Mouse (Mus musculus) megakaryocyte, adult 5-6 weeks (primary cell): ENCODE results near the gene Ptger1. TPM values are rescaled to one million over a fixed set of nuclear protein-coding genes. Genes with fewer than 3 reads are reported as not detected.

ENCODE experiments used
- ATAC-seq: 2 replicates; pipeline ENCODE4 v1.8.0; 2016; ENCODE audit warnings: mild to moderate bottlenecking, inconsistent platforms; ENCODE audit not compliant: poor library complexity, severe bottlenecking
- total RNA-seq, 2 experiments: library from RNA; stranded (forward) in 1 of 2; stranded (reverse) in 1 of 2; fragments of 153-499, 151-499 nt in 1 of 2; fragments of 221-1000, 200-1000 nt in 1 of 2; gene quantifications; 2 replicates each; pipeline versions ENCODE4 v1.2.3 to v1.2.4; 2015 to 2017

Gene Ptger1
- 0.07 TPM in 1 of 2 replicates, not detected in the other for total RNA-seq (2015)
- 1.7 and 2.2 TPM in 2 replicates for total RNA-seq (2017)

DNA sequence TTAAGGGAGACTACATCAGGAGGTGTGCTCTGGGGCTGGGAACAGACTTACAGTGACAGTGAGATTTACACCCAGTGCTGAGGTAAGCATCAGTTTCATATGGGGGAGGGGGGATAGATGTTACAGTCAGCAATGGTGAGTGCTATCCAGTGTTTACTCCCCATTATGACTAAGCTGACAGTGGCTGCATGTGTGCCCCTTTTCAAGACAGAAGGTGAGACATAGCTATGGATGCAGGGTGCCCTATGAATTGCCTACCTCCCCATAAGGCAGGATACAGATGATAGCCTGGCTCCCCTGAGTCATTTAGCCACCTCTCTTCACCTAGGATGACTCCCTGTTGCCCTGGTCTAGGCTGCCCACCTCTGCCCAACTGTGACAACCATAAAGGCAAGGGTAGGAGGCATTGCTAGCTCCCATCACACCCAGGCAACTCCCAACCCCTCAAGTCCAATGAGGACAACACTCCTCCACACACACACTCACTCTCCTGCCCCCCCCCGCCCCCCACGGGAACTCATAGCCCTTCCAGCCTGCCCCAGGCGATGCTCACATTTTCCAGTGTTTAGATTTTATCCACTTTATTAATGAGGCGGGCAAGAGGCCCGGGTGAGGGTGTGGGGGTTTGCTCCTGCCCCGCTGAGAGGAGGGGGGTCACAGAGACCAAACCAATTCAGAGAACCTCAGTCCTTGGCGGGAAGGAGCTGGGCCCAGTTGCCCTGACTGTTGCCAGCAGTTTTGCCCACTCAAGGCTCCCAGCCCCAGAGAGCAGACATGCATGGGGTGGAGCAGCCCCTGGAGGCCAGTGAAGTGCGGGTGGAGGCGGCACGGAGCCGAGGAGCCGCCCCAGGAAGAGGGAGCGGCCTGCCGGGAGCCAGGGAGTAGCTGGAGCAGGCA, at the start of gene Ptger1:
Gene Ptger1, plus strand, starts transcription at position 710 of the 897 bp plus-strand sequence.
- ATAC-seq = no peak

DNA sequence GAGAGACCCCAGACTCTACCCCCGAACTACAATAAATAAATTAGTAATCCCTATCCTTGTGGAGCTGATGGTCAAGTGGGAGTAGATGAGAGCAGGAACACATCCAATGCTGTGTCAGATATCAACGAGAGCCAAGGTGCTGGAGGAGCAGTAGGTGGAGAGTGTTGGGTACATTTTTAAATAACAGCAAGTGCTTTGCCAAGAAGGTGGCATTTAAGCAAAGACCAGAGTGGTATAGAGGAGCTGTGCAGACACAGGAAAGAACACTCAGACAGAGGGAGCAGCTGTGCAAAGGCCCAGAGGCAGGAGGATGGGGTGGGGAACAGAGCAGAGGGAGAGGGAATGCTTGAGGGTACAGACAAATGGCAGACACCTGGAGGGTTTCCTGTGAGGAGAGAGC, 49.4 kb upstream of the Ptger1 start:
- no peak for ATAC-seq

DNA sequence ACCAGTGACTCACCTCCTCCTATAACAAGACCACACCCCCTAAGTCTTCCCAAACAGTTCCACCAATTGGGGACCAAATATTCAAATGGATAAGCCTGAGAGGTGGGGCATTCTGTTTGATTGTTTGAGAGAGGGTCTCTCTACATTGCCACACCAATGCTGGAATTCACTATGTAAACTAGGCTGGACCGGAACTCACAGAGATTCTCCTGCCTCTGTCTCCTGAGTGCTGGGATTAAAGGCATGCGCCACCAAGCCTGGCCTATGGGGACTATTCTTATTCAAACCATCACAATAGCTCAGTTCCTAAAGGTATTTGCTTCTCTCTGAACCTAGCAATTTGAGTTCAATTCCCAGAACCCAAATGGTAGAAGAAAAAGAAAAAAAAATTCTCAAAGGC, 47.9 kb upstream of the Ptger1 start:
- no peak for ATAC-seq

DNA sequence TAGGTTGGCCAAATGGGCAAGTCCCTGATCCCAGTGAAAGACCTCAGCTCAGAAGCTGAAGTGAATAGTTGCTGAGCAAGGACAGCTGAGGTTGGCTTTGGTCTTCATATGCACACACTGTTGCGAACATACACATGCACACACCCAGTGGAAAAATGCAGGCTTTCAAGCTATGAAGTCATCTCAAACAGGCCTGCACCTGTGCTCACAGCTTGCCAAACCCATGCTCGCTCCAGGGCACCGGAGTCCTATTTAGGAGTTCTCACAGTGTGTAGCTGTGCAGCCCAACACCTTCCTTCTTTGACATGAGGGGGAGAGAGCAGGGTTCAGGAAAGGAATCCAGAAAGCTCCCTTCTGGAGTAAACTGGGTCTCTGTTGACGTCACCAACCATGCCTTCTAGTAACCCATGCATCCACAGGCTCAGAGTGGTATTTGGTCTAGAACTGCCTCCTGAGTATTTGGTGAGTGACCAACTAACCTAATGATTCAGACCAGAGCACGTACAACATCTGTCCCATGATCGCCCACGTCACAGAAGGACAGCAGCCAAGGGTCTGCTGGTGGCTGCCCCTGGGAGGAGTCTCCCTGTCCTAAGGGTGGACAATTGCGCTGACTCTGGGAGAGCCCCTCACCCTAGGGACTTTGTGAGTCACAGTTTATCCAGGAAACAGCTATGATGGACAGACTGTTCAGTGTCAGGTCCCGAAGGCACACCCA, 46.8 kb upstream of the Ptger1 start:
- ATAC-seq = no peak

DNA sequence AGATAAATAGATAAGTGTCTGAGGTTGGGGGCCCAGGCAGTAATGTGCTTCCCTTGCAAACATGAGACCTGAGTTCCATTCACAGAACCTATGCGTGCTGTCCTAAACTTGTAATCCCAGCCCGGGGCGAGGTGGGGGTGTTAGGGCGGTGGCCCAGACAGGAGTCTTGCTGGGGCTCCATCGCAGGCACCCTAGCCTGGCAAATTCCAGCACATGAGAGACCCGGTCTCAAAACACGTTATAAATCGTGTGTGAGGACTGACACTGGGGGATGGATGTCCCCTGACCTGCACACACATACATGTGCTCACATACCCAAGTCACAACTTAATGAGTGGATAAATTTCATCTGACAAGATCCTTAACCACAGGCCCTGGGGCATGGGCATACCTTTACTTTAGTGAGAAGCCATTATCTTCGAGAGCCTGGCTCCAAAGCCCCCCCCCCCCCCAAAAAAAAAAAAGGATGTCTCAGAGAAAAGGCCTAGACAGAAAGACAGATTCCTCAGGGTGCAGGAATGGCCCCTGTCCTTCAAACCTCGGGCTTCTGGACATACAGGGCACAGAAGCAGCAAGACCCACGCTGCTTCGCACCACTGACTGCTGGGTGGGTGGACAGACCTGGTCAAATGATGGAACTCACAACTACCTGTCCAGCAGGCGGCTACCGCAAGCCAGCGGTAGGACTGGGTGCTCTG, 44.6 kb upstream of the Ptger1 start:
- no peak; the same call in 1 of the 2 replicates for ATAC-seq

DNA sequence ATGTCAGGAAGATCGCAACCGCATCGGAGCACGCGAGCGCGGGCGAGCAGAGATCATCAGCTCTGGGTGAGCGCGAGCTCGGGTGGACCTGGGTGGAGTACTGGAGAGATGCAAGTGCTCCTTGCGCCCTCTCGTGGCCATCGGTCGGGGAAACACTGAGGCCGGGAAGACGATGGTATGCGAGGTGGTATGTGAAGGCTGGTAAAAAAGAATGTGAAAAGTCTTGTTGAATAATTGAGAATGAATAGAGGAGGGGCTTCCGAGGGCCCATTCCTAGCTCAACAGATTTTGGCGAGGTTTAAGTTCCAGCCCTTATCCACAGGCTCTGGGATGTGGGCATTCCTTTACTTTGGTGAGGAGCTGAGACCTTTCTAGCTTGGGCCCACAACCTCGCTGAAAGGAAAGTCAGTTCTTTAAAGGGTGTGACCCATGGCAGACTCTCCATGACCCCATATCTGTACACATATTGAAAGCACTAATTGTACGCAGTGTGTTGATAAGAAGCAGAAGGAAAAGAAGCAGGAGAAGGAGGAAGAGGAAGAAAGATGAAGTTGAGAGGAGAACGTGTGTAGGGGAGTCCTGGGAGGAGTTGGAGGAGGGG, 44.0 kb upstream of the Ptger1 start:
- ATAC-seq = peak; percentile 96

DNA sequence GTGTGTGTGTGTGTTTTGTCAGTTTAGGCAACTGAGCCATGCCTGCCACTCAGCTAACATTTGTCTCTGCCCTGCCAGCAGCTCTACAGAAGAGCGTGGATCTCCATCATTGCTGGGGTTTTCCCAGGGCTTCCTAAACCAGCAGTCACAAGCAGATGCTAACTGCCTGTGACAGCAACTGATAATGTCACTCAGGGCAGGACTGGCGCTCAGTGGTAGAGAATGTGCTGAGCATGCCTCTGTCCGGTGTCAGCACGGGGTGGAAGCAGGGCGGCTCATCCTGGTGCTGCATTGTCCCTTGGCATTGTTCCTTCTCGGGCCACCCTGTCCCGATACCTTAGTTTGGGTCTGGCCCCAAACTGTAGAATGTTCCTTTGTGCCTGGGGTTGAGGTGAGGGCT, 42.9 kb upstream of the Ptger1 start:
- no peak for ATAC-seq

DNA sequence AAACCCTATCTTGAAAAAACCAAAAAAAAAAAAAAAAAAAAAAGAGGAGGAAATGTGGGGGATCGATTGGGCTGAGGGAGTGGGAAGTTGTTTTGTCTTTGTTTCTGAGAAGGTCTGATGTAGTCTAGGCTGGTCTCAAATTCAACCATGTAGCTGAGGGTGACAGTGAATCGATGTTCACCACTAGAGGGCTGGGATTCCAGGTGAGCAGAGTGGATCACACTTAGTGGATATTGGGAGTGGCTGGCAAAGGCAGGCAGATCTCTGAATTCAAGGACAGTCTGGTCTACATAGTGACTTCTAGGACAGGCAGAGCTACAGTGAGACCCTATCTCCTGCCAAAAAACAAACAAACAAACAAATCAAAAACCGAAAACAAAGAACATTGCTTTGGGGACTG, 41.7 kb upstream of the Ptger1 start:
- ATAC-seq = no peak

DNA sequence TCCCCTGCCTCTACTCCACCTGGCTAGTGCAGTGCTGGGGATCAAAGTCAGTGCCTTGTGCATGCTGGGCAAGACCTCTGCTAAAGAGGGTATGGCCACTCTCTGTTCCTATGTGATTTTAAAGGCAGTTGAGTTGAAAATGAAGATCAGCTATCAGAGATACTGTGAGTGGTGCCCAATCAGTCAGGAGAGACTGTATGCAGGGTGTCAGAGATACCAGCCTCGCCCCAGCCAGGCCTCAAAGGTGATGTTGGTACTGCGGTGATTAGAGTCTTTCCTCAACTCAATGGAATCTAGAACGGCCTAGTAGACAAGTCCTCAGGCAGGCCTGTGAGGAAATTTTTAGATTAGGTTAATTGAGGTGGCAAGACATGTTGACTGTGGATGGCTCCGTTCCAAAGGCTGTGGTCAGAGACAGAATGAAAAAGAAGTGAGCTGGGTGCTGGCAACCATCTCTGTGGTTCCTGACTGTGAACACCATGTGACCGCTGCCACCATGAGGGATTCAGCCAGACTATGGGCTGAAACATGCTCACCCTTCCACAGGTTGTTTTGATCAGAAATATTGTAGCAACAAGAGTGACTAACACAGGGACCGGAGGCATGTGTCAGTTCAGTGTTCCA, 40.7 kb upstream of the Ptger1 start:
- ATAC-seq = no peak

DNA sequence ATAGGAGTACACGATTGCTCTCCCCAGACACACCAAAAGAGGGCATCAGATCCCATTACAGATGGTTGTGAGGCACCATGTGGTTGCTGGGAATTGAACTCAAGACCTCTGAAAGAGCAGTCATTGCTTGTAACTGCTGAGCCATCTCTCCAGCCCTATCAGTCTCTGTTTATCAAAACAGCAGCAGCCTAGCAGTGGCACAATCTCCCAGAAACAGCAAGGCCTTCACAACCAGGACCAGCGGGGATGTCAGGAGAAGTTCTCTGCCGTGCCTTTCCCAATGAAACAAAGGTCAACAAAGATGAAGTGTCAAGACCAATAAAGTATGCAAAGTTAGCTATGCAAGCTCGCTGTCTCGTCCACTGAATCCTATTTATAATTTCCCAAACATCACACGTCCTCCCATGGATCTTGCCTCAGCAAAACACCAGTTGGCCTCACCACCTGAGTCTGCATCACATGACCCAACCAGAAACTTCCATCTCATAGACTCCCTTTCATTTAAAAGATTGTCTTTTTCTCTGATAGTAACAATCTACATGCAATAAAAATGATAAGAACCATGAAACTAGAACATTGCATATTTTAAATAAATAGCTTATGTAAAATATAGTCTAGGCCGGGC, 34.3 kb upstream of the Ptger1 start:
- ATAC-seq = no peak

DNA sequence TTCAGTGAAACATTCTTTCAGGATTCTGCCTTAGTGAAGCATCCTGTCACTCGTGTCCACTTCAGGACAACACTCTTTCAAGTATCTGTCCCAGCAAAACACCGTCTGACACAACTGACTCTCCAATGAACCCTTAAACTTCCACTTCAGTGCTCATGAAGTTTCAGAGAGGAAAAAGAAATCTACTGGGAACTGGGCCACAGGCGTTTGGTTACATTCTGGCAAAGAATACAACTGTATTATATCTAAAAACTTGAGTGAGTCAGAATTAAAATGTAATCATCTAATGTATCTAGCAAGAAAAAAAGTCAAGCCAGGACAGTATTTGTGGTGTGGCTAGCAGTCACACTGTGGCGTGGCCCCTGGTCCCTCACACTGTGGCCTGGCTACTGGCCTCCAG, 27.6 kb upstream of the Ptger1 start:
- ATAC-seq = no peak

DNA sequence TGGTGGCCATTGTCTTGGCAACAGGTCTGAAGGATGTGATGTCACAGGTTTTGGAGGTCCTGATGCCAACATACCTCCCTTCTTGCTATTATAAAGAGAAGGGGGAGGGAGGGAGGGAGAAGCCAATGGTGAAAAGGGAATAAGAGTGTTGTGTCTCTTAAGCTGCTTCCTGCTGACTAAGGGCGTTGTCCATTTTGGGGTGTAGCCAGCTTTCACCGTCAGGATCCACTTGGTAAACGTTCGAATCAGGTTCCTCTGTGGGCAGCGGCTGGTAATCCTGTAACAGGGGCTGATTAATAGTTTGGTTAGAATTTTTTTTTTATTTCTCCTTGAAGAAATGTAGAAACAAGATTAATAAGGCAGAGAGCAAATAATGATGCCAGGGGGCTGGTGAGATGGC, 26.8 kb upstream of the Ptger1 start:
- ATAC-seq = no peak

DNA sequence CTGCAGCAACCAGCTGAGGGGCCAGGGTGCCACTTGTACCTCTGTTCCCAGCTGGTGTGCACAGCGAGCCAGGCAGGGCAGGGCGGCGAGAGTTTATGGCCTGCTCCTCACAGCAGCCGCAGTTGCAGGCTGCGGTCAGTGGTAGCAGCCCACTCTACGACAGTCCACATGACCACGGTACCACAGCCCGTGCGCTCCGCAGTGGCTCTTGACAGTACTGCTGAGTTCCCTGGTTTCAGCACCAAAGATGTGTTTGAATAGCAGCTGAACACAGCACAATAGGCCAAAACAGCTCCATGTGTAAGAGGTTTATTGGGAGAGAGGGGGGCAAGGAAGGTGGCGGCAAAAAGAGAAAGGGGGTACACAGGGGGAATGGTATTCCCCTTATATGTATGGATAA, 19.0 kb upstream of the Ptger1 start:
- ATAC-seq = no peak

DNA sequence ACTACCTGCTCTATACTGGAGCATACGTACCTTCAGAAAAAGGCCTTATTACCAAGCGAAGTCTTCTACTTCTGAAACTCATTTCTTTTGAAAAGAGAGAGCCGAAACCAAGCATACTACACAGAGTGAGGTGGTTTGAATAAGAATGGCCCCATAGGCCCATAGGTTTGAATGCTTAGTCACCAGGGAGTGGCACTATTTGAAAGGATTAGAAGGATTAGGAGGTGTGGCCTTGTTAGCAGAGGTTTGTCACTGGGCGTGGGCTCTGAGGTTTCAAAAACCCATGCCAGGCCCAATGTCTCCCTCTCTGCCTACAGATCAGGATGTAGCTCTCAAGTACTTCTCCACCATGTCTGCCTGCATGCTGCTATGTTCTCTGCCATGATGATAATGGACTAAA, 18.4 kb upstream of the Ptger1 start:
- no peak for ATAC-seq

DNA sequence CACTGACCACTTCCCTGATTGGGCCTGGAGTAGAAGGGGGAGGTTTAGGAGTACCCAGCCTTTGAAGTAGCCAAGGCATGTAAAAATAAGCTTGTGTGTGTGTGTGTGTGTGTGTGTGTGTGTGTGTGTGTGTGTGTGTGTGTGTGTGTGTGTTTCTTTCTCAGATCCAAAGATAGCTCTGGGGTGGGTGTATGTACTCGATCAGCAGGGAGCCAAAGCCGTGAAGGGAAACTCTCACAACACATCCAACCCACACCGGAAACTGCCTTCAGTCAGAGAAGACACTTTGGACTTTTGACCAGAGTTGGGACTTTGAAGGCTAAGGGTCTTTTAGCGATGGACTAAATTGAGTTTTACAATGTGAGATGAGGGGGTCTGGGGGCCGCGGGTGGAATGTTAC, 16.8 kb upstream of the Ptger1 start:
- ATAC-seq = no peak

DNA sequence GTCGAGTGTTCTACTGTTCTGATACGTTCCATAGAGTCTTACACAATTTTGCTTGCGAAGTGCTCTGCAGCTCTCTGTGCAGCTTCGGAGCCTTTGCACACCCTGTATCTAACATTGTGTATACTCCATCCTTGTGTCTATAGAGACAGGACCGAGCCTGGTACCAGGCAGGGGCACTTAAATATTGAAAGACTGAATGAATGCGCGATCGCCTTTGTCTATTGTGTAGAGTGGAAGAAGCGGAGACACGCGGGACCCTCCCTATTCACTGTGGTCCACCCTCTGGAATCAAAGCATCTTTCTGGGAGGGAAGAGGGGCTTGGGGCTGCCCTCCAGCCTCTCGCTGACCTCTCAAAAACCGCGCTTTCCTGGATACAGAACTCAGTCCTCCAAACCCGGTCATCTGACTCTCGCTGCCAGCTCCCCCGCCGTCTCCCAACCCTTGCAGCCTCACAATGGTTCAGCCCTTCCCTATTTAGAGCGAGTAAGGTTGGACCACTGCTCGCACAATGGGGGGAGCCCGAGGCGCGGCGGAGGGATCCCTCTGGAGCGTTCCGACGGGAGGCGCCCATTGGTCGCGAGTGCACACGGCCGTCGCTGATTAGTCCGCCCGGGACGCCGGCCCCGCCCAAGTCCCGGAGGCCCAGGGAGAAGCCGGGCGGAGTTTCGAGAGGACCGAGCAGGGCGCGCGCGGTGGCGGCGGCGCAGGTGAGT, 14.3 kb upstream of the Ptger1 start, which contains the start of gene Gipc1:
Gene Gipc1, plus strand, starts transcription at position 648 of the 714 bp plus-strand sequence.
- ATAC-seq = peak; percentile 98

DNA sequence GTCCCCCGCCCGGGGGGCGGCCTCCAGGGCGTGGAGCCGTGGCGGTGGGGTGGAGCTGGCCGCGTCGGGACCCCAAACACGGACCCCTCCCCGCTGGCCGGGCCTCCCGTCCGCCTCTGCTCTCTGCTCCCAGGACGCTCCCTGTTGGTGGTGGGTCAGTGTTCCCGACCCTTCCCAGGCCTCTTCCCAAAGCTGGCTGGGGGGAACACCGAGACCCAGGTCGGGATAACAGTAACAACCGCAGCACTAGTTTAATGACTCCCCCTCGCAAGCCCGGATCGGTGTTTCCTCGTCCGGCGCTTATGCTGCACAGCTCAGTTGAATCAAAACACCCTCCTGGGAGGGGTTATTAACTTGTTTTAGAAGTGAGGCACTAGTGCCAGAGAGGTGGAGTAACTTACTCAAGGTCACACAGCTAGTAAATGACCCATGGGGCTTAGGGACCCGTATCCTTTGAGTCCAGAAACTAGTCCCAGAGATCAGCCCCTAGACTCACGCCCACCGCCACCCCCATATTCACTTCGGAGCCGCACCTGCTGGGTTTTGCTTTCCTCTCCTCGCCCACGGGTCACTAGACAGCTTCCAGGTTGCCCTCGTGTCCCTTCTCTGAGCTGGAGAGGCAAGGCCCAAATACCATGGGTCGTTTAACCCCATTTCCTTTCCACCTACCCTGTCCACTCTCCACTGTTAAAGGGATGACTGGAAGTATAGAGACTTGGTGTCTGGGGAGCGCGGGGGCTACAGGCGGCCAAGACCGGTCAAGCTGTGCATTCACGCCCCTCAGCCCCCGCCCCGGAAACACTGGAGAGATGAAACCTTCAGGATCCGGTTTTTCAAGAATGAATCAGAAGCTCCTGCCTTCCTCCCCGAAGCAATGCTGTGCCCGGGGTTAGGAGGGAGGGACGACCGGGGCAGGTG, 13.5 kb upstream of the Ptger1 start:
- peak; percentile 22 for ATAC-seq

DNA sequence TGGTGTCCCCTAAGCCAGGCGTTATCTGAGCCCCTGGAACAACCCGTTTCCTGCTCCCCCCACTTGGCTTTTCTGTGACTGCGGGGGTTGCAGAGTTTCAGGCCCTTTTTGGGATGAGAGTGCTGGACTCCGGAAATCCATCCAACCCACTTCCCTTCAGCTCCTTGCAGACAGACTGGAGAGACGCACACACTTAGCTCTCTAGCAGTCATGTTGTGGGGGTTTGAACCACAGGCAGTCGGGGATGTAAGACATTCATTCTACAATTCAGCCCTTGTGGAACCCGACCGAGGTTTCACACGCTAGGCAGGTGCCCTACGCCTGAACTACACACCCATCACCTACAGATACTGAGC, 12.8 kb upstream of the Ptger1 start:
- no peak for ATAC-seq
